Mouse (Mus musculus): ENCODE data around the gene Toe1.

DNA sequence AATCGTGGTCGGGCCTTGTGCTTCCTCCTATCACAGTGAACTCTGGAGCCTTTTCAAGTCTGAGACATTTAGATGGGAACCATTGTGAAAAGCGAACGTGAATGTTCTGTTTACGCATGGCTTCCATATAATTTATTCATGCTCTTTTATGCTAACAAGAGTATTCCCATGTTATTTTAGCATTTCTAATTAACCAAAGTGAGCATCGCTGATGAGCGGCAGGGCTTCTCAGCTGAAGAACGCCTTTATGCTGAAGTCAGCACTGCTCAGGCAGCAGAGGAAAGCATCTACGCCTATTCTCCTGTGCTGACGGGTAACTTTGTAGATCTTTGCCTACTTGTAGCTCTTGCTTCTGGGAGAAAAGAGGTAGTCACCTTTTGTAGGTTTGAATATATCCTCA, 49.8 kb upstream of the Toe1 start:
- TF ChIP-seq CTCF (IDR thresholded peaks at IDR 0.05; ENCODE audit: control insufficient read depth, insufficient read depth, low read length) (no peak), POLR2A (IDR thresholded peaks at IDR 0.05; ENCODE audit: borderline replicate concordance, control insufficient read depth, low read depth, low read length) (no peak)
